Mouse (Mus musculus) neural tube, embryonic 14.5 days (tissue): ENCODE measurements at regions not wholly inside any gene's neighbourhood (a gene's known extent, or its start where the extent isn't known, plus 50 kb on each side); places are given as distances from the start of the nearest gene placed in this dataset.

ENCODE experiments used
- ATAC-seq: fragments of 200-750 bp; cut with Nextera tagmentation; 2 replicates; pipeline ENCODE4 v1.8.0; 2017; ENCODE audit warnings: low read depth, mild to moderate bottlenecking, moderate TSS enrichment, moderate library complexity
- H3K27ac ChIP-seq: fragments of 300-500 bp; sonication (generic); 2 replicates; pipeline ENCODE4 v1.5.1; 2014; ENCODE audit warnings: low read depth, mild to moderate bottlenecking, control low read depth, low read length, moderate library complexity, mixed read lengths
- H3K27me3 ChIP-seq: fragments of 300-500 bp; sonication (generic); 2 replicates; pipeline ENCODE4 v1.6.1; 2014; ENCODE audit warnings: low read length; ENCODE audit not compliant: control insufficient read depth, insufficient read depth
- H3K36me3 ChIP-seq: fragments of 300-500 bp; sonication (generic); 2 replicates; pipeline ENCODE4 v1.6.1; 2014; ENCODE audit warnings: low read length, mixed read lengths; ENCODE audit not compliant: control insufficient read depth, insufficient read depth
- H3K4me1 ChIP-seq: fragments of 300-500 bp; sonication (generic); 2 replicates; pipeline ENCODE4 v1.6.1; 2014; ENCODE audit warnings: low read length; ENCODE audit not compliant: control insufficient read depth, insufficient read depth
- H3K4me2 ChIP-seq: fragments of 300-500 bp; sonication (generic); 2 replicates; pipeline ENCODE4 v1.6.1; 2014; ENCODE audit warnings: mild to moderate bottlenecking, low read depth, low read length, control low read depth
- H3K4me3 ChIP-seq: fragments of 300-500 bp; sonication (generic); 2 replicates; pipeline ENCODE4 v1.5.1; 2014; ENCODE audit warnings: low read depth, low read length, control low read depth, mixed read lengths
- H3K9ac ChIP-seq: fragments of 300-500 bp; sonication (generic); replicated peaks from 2 replicates; pipeline ENCODE4 v1.6.1; 2014; ENCODE audit warnings: low read depth, mild to moderate bottlenecking, control low read depth, low read length, mixed read lengths
- H3K9me3 ChIP-seq: fragments of 300-500 bp; sonication (generic); 2 replicates; pipeline ENCODE4 v1.6.1; 2016; ENCODE audit warnings: low read length; ENCODE audit not compliant: control insufficient read depth
- WGBS: fragments of 180-500 bp; shearing (Covaris S2); extraction: QIAGEN DNeasy Blood & Tissue Kit; methylation state at CpG from one replicate; pipeline ENCODE4 v1.1.7; 2014; 5-methylcytosine and 5-hydroxymethylcytosine counted together

DNA sequence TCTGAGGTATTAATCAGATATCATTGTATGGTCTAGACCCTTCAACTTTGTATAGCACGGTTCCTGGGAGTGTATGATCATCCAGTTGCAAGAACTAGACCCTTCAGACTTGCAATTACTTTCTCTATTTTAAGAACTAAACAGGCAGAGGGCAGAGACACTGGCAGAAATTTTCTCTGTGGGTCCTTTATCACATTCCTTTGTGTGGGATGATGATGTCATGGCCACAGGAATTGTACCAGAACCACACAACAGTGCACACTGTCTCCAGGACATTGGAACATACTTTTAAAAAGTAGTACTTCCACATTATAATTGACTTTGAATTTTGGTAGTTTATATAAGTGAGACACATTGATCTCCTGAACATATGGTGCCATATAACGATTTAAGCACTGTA lies 674.2 kb downstream of the Rfpl4b start:
- Histone ChIP-seq H3K9me3 (no peaks in the 10 kb centered on the region), H3K4me2 (no peak overlapping the region), H3K4me3 (no peak overlapping the region), H3K4me1 (no peaks in the 10 kb centered on the region), H3K36me3 (no peaks in the 10 kb centered on the region), H3K9ac (no peak overlapping the region), H3K27ac (no peak overlapping the region), H3K27me3 (no peaks in the 10 kb centered on the region)
- ATAC-seq, result no peak
- WGBS, result 87% methylated on average over 2 of the region's 2 CpGs

DNA sequence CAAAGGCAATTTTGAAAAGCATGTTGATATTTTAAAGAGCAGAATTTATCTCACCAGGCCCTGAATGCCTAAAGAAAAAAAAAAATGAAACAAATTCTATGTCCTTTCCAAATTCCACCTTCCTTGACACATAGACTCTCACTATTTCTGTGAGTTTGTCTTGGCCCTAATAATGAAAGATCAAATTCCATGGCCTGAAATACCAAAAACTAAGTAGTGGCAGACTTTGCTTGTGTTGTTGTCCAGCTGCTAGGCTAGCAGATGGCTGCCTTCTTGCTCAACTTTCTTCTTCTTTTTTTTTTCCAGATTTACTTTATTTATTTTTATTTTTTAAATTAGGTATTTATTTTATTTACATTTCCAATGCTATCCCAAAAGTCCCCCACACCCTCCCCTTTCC lies 682.4 kb downstream of the Rfpl4b start:
- Histone ChIP-seq H3K36me3 (no peaks in the 10 kb centered on the region), H3K4me3 (no peak overlapping the region), H3K9me3 (no peaks in the 10 kb centered on the region), H3K27ac (no peak overlapping the region), H3K4me2 (no peak overlapping the region), H3K9ac (no peak overlapping the region), H3K4me1 (no peaks in the 10 kb centered on the region), H3K27me3 (no peaks in the 10 kb centered on the region)
- ATAC-seq, result no peak

DNA sequence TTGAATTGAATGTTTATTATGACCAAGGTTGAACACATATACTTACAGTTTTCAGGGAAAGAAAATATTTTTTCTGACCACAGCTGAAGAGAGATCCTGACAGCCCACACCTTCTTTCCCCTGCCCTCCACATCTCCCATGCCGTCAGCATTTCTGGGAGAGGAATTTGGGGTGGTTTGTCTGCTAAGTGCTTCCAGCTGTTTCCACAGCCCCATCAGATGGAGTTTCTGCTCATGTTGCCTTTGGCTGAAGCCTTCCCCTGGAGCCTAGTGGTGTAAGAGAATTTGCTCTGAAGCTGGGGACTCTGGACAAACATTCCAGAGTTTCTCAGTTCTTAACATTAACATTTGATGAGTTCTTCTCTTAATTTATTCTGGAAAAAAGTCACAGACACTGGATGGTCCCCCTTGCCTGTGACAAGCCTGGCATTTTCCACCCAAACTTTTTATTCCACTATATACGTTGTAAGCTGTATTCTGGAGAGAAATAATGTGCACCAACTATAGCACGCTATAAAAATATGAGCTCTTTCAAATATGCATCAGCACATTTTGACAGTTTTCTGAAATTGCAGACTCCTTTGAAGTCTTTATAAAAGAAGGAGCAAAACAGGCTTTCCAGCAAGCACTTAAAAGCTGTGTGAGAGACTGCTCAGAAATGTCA lies 699.5 kb downstream of the Rfpl4b start:
- Histone ChIP-seq H3K27me3 (no peaks in the 10 kb centered on the region), H3K9me3 (no peaks in the 10 kb centered on the region), H3K4me1 (no peaks in the 10 kb centered on the region), H3K36me3 (no peaks in the 10 kb centered on the region), H3K4me2 (no peak overlapping the region), H3K9ac (no peak overlapping the region), H3K4me3 (no peak overlapping the region), H3K27ac (no peak overlapping the region)
- ATAC-seq, result no peak
- 82% methylated on average over 3 of the region's 3 CpGs for WGBS

DNA sequence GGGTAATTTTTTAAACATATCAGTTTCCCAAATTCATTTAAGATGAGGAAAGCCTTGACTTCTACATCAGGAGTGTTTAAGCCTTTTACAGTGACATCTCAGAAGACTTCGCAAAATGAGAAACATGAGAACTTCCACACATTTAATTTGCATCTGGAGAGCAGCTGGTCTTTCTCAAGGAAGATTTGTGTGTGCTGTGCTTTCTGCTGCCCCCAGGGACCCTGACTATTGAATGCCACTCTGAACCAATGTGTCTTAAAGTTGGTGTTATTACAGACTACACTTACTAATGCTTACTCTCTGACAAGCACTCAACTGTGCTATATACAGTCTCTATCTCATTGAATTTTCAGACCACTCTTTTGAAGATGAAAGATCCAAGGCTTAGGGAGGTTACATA lies 703.0 kb downstream of the Rfpl4b start:
- no peak overlapping the region for H3K4me3 ChIP-seq
- 71% methylated on average over 1 of the region's 1 CpGs for WGBS
- no peak overlapping the region for H3K9ac ChIP-seq

DNA sequence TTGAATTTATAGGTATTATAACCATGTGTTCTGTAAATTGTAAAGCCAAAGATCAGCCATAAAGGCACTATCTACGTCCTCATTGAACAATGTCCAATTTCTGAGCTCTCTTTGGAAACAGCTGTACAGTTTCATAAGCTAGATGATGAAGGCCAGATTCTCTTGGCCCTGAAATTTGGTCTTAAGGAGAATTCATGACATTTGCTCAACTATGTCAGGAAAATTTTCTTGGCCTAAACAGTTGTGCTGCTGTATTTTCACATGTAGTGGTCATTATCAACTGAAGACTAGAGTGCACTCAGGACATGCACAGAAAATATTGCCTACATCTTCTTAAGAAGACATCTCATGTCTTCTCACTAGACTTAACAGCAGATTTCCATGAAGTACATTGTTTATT lies 705.1 kb downstream of the Rfpl4b start:
- Histone ChIP-seq H3K4me2 (no peak overlapping the region), H3K4me1 (no peaks in the 10 kb centered on the region), H3K9ac (no peak overlapping the region), H3K36me3 (no peaks in the 10 kb centered on the region), H3K4me3 (no peak overlapping the region), H3K27ac (no peak overlapping the region), H3K9me3 (no peaks in the 10 kb centered on the region), H3K27me3 (no peaks in the 10 kb centered on the region)
- no peak for ATAC-seq
- 88% methylated on average over 1 of the region's 1 CpGs for WGBS

More for the DNA sequence above, 703.0 kb downstream of the Rfpl4b start:
- no peak overlapping the region for H3K27ac ChIP-seq
- H3K27me3 ChIP-seq, result no peaks in the 10 kb centered on the region
- ATAC-seq, result no peak
- H3K4me2 ChIP-seq, result no peak overlapping the region
- no peaks in the 10 kb centered on the region for H3K9me3 ChIP-seq
- H3K4me1 ChIP-seq, result no peaks in the 10 kb centered on the region
- no peaks in the 10 kb centered on the region for H3K36me3 ChIP-seq

DNA sequence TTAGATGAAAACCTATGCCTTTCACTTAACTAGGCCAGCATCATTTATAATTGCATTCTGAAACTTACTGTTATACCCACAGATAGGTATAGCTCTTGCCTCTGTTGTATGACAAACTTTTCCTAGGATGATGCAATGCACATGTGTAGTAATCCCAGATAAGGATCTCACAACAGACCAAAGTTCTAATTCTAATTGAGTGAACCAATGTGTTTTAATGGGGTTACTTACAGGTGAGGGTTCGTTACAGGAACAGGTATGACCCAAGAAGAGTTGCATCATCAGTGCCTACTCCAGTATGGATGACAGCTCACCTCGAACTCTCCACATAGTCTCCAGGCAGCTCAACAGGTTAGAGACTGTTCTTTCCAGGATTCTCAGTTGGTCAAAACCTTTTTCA lies 707.4 kb downstream of the Rfpl4b start:
- WGBS, result 83% methylated on average over 2 of the region's 2 CpGs
- H3K9me3 ChIP-seq, result no peaks in the 10 kb centered on the region
- H3K27me3 ChIP-seq, result no peaks in the 10 kb centered on the region
- ATAC-seq, result no peak
- H3K4me2 ChIP-seq, result no peak overlapping the region
- H3K4me3 ChIP-seq, result no peak overlapping the region
- no peaks in the 10 kb centered on the region for H3K36me3 ChIP-seq
- H3K4me1 ChIP-seq, result no peaks in the 10 kb centered on the region
- no peak overlapping the region for H3K27ac ChIP-seq
- H3K9ac ChIP-seq, result no peak overlapping the region

DNA sequence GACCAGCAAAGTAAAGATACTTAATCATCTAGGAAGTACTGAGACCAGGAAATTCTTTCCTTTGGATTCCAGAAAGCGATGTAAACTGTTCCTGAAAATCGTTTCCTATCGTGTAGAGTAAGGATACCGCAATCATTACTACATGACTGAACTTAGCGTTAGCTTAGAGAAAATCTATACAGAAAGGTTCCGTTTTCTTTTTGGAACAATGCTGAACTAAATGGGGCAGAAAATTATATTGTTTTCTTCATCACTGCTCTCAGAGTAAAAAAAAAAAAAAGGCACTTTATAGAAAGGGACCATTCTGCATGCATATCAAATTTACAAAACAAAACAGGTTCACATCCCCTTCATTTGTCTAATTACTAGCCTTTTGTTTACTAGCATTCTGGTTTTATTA lies 713.0 kb downstream of the Rfpl4b start:
- Histone ChIP-seq H3K9ac (no peak overlapping the region), H3K4me2 (no peak overlapping the region), H3K27ac (no peak overlapping the region), H3K27me3 (no peaks in the 10 kb centered on the region), H3K36me3 (no peaks in the 10 kb centered on the region), H3K4me1 (no peaks in the 10 kb centered on the region), H3K4me3 (no peak overlapping the region), H3K9me3 (no peaks in the 10 kb centered on the region)
- 46% methylated on average over 6 of the region's 6 CpGs for WGBS
- no peak for ATAC-seq

DNA sequence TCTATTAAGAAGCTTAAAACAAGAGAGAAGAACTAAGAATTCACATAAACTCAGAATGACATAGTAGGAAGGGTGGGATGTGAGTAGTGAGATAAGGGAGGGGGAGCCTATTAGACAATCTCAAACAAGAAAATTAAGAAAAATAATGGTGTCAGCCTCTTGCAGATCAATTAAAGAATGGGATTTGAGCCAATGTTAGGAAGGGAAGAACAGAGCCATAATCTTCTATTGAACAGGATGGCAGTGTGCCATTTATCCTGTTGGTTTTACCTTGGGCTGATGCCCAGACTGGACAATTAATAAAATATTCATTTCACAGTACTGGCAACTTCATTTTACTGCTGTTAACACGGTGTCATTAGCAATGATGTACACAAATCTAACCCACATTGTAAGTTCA lies 718.0 kb downstream of the Rfpl4b start:
- H3K4me3 ChIP-seq, result no peak overlapping the region
- H3K36me3 ChIP-seq, result no peaks in the 10 kb centered on the region
- H3K27me3 ChIP-seq, result no peaks in the 10 kb centered on the region
- ATAC-seq, result no peak; the same call in 1 of the 2 replicates
- 42% methylated on average over 1 of the region's 1 CpGs for WGBS
- no peaks in the 10 kb centered on the region for H3K9me3 ChIP-seq
- H3K4me1 ChIP-seq, result no peaks in the 10 kb centered on the region
- H3K9ac ChIP-seq, result no peak overlapping the region
- H3K4me2 ChIP-seq, result no peak overlapping the region
- H3K27ac ChIP-seq, result no peak overlapping the region

DNA sequence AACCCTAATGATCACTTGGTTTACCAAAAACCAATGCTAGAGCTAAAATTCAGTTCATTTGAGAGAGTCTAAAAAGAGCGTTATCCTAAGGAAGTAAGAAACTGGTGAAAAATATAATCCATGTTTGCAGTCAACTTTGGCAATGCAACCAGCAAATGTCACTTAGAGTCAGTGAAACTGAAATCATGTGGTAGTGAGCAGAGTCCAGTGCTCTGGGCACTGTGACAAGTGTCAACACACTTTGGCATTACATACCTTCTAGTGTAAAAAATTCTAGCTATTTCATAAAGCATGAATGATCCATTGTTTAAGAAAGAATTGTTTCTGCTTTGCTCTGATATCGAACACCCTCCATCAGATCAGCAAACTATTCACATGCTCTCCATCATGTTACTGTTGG lies 743.1 kb downstream of the Rfpl4b start:
- Histone ChIP-seq H3K9ac (no peak overlapping the region), H3K27ac (no peak overlapping the region), H3K4me1 (no peaks in the 10 kb centered on the region), H3K4me2 (no peak overlapping the region), H3K9me3 (no peaks in the 10 kb centered on the region), H3K27me3 (no peaks in the 10 kb centered on the region), H3K4me3 (no peak overlapping the region), H3K36me3 (no peaks in the 10 kb centered on the region)
- ATAC-seq, result no peak
- 98% methylated on average over 2 of the region's 2 CpGs for WGBS
